Mouse (Mus musculus) limb, embryonic 10.5 days (tissue): ENCODE data around the gene Ptpn1. TPM values are rescaled to one million over a fixed set of nuclear protein-coding genes. Genes with fewer than 3 reads are reported as not detected.
A peak's percentile ranks its signal among the peaks of the same experiment; 100 is the strongest.

Experiments used
- DNase-seq: peaks from one replicate; pipeline ENCODE4 v3.0.0-alpha.2; 2017; ENCODE audit warnings: low spot score
- H3K27ac ChIP-seq: fragments of 300-500 bp; sonication (generic); 2 replicates; pipeline ENCODE4 v1.5.1; 2016; ENCODE audit warnings: mild to moderate bottlenecking
- H3K27me3 ChIP-seq: fragments of 300-500 bp; sonication (generic); 2 replicates; pipeline ENCODE4 v1.6.1; 2016; ENCODE audit warnings: low read depth, mild to moderate bottlenecking; ENCODE audit not compliant: poor library complexity, severe bottlenecking
- H3K36me3 ChIP-seq: fragments of 300-500 bp; sonication (generic); 2 replicates; pipeline ENCODE4 v1.6.1; 2016; ENCODE audit warnings: mild to moderate bottlenecking, moderate library complexity
- H3K4me1 ChIP-seq: fragments of 300-500 bp; sonication (generic); 2 replicates; pipeline ENCODE4 v1.6.1; 2016
- H3K4me3 ChIP-seq: fragments of 300-500 bp; sonication (generic); 2 replicates; pipeline ENCODE4 v1.5.1; 2016; ENCODE audit warnings: mild to moderate bottlenecking, moderate library complexity
- H3K9me3 ChIP-seq: fragments of 300-500 bp; sonication (generic); replicated peaks from 2 replicates; pipeline ENCODE4 v1.6.1; 2016; ENCODE audit warnings: mild to moderate bottlenecking
- WGBS: fragments of 180-500 bp; shearing (Covaris S2); methylation state at CpG from one replicate; pipeline ENCODE4 v1.1.7; 2016; 5-methylcytosine and 5-hydroxymethylcytosine counted together
- polyA plus RNA-seq: library from polyadenylated mRNA; unstranded; fragments of >200 nt; fragmentation: Nextera tagmentation; extraction: Ambion mirVana; gene quantifications from 2 replicates; pipeline ENCODE4 v1.2.1, GENCODE M21; 2016

The Ptpn1 gene
- polyA plus RNA-seq = 56.4 and 62.2 TPM in 2 replicates

- Histone ChIP-seq H3K9me3 (no peaks in the 10 kb centered on the region), H3K27ac (peak within 1 kb of the TSS; percentile 94), H3K4me3 (peak within 1 kb of the TSS; percentile 79), H3K27me3 (no peaks in the 10 kb centered on the region), H3K36me3 (peaks cover 3% of the 10 kb centered on the region; the same call in 1 of the 2 replicates), H3K4me1 (peaks cover 26% of the 10 kb centered on the region)
- WGBS = under 1% methylated on average over 99 of the region's 99 CpGs
- peak; percentile 98 for DNase-seq
Observed at GRCm38 (mm10) chr2:167931985-167932726, at the start of gene Ptpn1. Gene Ptpn1, plus strand, starts transcription at chr2:167932057.

- no peak overlapping the region for H3K4me3 ChIP-seq
- peaks cover 16% of the 10 kb centered on the region for H3K4me1 ChIP-seq
- DNase-seq = no peak
- 80% methylated on average over 7 of the region's 7 CpGs for WGBS
- no peaks in the 10 kb centered on the region for H3K36me3 ChIP-seq
- H3K9me3 ChIP-seq = no peaks in the 10 kb centered on the region
- peaks cover 12% of the 10 kb centered on the region; the same call in 1 of the 2 replicates for H3K27me3 ChIP-seq
- no peak overlapping the region for H3K27ac ChIP-seq
Observed at GRCm38 (mm10) chr2:167886485-167886884, 45.4 kb upstream of the Ptpn1 start.

- H3K36me3 ChIP-seq = no peaks in the 10 kb centered on the region
- no peaks in the 10 kb centered on the region for H3K9me3 ChIP-seq
- peak overlapping the region; percentile 49 for H3K4me3 ChIP-seq
- peaks cover 12% of the 10 kb centered on the region; the same call in 1 of the 2 replicates for H3K27me3 ChIP-seq
- WGBS = 8% methylated on average over 22 of the region's 22 CpGs
- H3K27ac ChIP-seq = no peak overlapping the region
- peaks cover 22% of the 10 kb centered on the region for H3K4me1 ChIP-seq
- no peak for DNase-seq
Observed at GRCm38 (mm10) chr2:167887516-167888347, 44.1 kb upstream of the Ptpn1 start.

- Histone ChIP-seq H3K27me3 (peaks cover 20% of the 10 kb centered on the region), H3K36me3 (no peaks in the 10 kb centered on the region), H3K4me3 (no peak overlapping the region), H3K9me3 (no peaks in the 10 kb centered on the region), H3K27ac (no peak overlapping the region), H3K4me1 (peaks cover 22% of the 10 kb centered on the region)
- no peak for DNase-seq
- 63% methylated on average over 6 of the region's 6 CpGs for WGBS
Observed at GRCm38 (mm10) chr2:167888834-167889233, 43.0 kb upstream of the Ptpn1 start.

- Histone ChIP-seq H3K4me1 (peaks cover 24% of the 10 kb centered on the region), H3K27ac (no peak overlapping the region), H3K36me3 (no peaks in the 10 kb centered on the region), H3K9me3 (no peaks in the 10 kb centered on the region), H3K27me3 (peaks cover 27% of the 10 kb centered on the region), H3K4me3 (no peak overlapping the region)
- WGBS = 80% methylated on average over 4 of the region's 4 CpGs
- no peak for DNase-seq
Observed at GRCm38 (mm10) chr2:167889886-167890285, 42.0 kb upstream of the Ptpn1 start.

GRCm38 (mm10) chr2:167891908-167892307, 39.9 kb upstream of the Ptpn1 start:
- Histone ChIP-seq H3K36me3 (no peaks in the 10 kb centered on the region), H3K9me3 (no peaks in the 10 kb centered on the region), H3K4me3 (no peak overlapping the region), H3K4me1 (peaks cover 29% of the 10 kb centered on the region), H3K27ac (no peak overlapping the region), H3K27me3 (peaks cover 41% of the 10 kb centered on the region)
- 10% methylated on average over 9 of the region's 9 CpGs for WGBS
- DNase-seq = peak; percentile 78

- no peak overlapping the region for H3K4me3 ChIP-seq
- no peaks in the 10 kb centered on the region for H3K36me3 ChIP-seq
- H3K27me3 ChIP-seq = peaks cover 41% of the 10 kb centered on the region
- WGBS = 70% methylated on average over 10 of the region's 10 CpGs
- peaks cover 16% of the 10 kb centered on the region; the same call in 1 of the 2 replicates for H3K4me1 ChIP-seq
- no peak for DNase-seq
- no peak overlapping the region for H3K27ac ChIP-seq
- no peaks in the 10 kb centered on the region for H3K9me3 ChIP-seq
Observed at GRCm38 (mm10) chr2:167893680-167894079, 38.2 kb upstream of the Ptpn1 start.

GRCm38 (mm10) chr2:167894948-167895372, 36.9 kb upstream of the Ptpn1 start:
- DNase-seq = peak; percentile 93
- Histone ChIP-seq H3K27ac (no peak overlapping the region), H3K4me3 (peak overlapping the region; percentile 29), H3K27me3 (peaks cover 40% of the 10 kb centered on the region), H3K36me3 (no peaks in the 10 kb centered on the region), H3K4me1 (peaks cover 19% of the 10 kb centered on the region), H3K9me3 (no peaks in the 10 kb centered on the region)
- WGBS = 2% methylated on average over 30 of the region's 30 CpGs

- peaks cover 22% of the 10 kb centered on the region for H3K4me1 ChIP-seq
- no peaks in the 10 kb centered on the region for H3K36me3 ChIP-seq
- no peak overlapping the region for H3K4me3 ChIP-seq
- DNase-seq = no peak
- peaks cover 53% of the 10 kb centered on the region for H3K27me3 ChIP-seq
- WGBS = 85% methylated on average over 8 of the region's 8 CpGs
- no peaks in the 10 kb centered on the region for H3K9me3 ChIP-seq
- H3K27ac ChIP-seq = no peak overlapping the region
Observed at GRCm38 (mm10) chr2:167897896-167898295, 34.0 kb upstream of the Ptpn1 start.

GRCm38 (mm10) chr2:167899989-167900421, 31.9 kb upstream of the Ptpn1 start:
- peak overlapping the region; percentile 22 for H3K4me3 ChIP-seq
- 0 out of 2 replicates have a peak overlapping the region, but pooled peaks have one; percentile 10 for H3K27ac ChIP-seq
- peak; percentile 72 for DNase-seq
- H3K36me3 ChIP-seq = no peaks in the 10 kb centered on the region
- peaks cover 20% of the 10 kb centered on the region for H3K4me1 ChIP-seq
- H3K27me3 ChIP-seq = peaks cover 45% of the 10 kb centered on the region
- H3K9me3 ChIP-seq = no peaks in the 10 kb centered on the region
- 22% methylated on average over 16 of the region's 16 CpGs for WGBS

GRCm38 (mm10) chr2:167902116-167902703, 29.6 kb upstream of the Ptpn1 start:
- no peak for DNase-seq
- Histone ChIP-seq H3K9me3 (no peaks in the 10 kb centered on the region), H3K4me3 (no peak overlapping the region), H3K27me3 (peaks cover 30% of the 10 kb centered on the region), H3K27ac (no peak overlapping the region), H3K4me1 (peaks cover 15% of the 10 kb centered on the region), H3K36me3 (no peaks in the 10 kb centered on the region)
- WGBS = 63% methylated on average over 9 of the region's 9 CpGs

- Histone ChIP-seq H3K36me3 (no peaks in the 10 kb centered on the region), H3K27me3 (peaks cover 27% of the 10 kb centered on the region), H3K4me1 (peaks cover 15% of the 10 kb centered on the region), H3K9me3 (no peaks in the 10 kb centered on the region), H3K4me3 (no peak overlapping the region), H3K27ac (no peak overlapping the region)
- WGBS = 89% methylated on average over 11 of the region's 11 CpGs
- DNase-seq = no peak
Observed at GRCm38 (mm10) chr2:167903242-167903952, 28.5 kb upstream of the Ptpn1 start.
